Mouse (Mus musculus): ENCODE measurements around the gene B230307C23Rik. TPM values are rescaled to one million over a fixed set of nuclear protein-coding genes. Genes with fewer than 3 reads are reported as not detected.
"Not testable (repeated sequence)": the region's sequence is repeated elsewhere in the genome, so short reads cannot be mapped to it uniquely, and the experiment has no call there.

B230307C23Rik gene
- total RNA-seq, 1 experiment, result 42.0 TPM

DNA sequence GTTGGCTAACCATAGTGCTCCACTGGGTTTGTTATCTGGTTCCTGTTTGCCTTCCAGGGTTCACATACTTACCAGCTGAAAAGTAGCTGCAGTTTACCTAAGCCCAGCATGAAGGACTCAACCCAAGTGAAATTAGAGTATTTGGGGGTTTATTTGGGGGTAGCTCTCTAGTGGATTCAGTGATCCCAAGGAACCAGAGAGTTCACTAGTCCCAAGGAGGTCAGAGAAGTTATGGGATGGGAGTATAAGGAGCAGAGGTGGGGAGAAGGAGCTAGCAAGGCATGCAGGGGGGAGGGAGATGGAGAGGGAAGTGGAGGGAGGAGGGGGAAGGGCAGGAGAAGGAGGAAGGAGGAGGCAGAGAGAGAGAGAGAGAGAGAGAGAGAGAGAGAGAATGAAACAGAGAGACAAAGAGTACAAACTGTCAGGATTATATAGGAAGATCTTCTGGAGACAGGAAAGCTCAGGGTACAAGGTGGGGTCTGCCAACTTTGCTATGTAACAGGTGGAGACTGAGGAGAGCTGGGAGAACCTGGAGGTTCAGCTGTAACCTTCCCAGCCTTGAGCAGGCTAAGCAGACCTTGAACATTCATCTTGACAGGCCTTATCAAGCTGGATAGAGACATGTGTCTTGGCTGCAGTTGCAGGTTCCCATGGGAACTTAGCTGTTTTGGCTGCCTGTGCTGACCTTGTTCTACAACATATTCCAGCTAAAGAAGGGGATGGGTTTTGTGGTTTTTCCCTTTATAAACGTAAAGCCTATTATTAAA, 1.1 kb upstream of the B230307C23Rik start:
- H3K36me3 ChIP-seq (ENCODE audit: control insufficient read depth, insufficient read depth, low read length, poor library complexity, severe bottlenecking), result 0 out of 2 replicates have a peak, but pooled peaks cover 3% of the 10 kb centered on the region
- in situ Hi-C loops (cut with MboI; ENCODE audit: low sequenced_read_pairs in 2 of 2, unreplicated experiment in 2 of 2), result no loop called here
- H3K27ac ChIP-seq (ENCODE audit: insufficient read depth, low read depth, low read length, poor library complexity, severe bottlenecking), result no peak overlapping the region; the same call in 1 of the 2 replicates
- H3K9ac ChIP-seq (ENCODE audit: insufficient read depth, low read depth, low read length, poor library complexity, severe bottlenecking), result no peak overlapping the region
- H3K9me3 ChIP-seq (ENCODE audit: control insufficient read depth, insufficient read depth, low read depth, low read length), result no peaks in the 10 kb centered on the region
- peak; percentile 16 for DNase-seq (ENCODE audit: low read depth, low spot score)
- TF ChIP-seq CHD2 (IDR thresholded peaks at IDR 0.05; ENCODE audit: low read depth, low read length) (no peak), MAFK (IDR thresholded peaks at IDR 0.05; ENCODE audit: insufficient read depth, low read depth, low read length) (no peak), HCFC1 (IDR thresholded peaks at IDR 0.05; ENCODE audit: borderline replicate concordance, insufficient read depth, low read length) (no peak), ZC3H11A (IDR thresholded peaks at IDR 0.05; ENCODE audit: borderline replicate concordance, low read depth, low read length) (no peak), ZNF384 (IDR thresholded peaks at IDR 0.05; ENCODE audit: low read depth, low read length) (no peak)
- H3K4me3 ChIP-seq (ENCODE audit: insufficient read depth in 1 of 2, low read depth in 1 of 2, low read length in 2 of 2, poor library complexity in 1 of 2, severe bottlenecking in 1 of 2), result peak overlapping the region; percentile 82 to 83; a peak in 2 of 4 replicates
- peaks cover 4 to 11% of the 10 kb centered on the region in 2 experiments; a peak in 2 of 4 replicates for H3K4me1 ChIP-seq (ENCODE audit: control insufficient read depth in 2 of 2, insufficient read depth in 2 of 2, low read length in 2 of 2, poor library complexity in 1 of 2)

DNA sequence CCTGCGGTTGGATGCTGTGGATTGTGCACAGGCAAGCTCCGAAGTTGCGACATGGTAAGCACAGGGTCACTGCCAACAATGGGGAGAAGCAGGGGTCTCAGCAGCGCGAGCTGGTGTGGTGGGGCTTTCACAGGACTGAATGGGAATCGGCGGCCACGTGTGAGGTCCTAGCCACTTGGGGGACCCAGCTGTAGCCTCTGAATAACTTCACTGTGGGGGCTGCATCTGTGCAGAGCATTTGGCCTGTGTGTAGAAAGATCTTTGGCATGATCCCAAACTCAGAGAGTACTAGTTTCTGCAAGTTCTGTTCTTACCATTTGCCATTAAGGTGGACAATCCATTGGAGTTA, 242 bp downstream of the B230307C23Rik start:
- H3K27ac ChIP-seq (ENCODE audit: insufficient read depth, low read depth, low read length, poor library complexity, severe bottlenecking); H3K9me3 ChIP-seq (ENCODE audit: control insufficient read depth, insufficient read depth, low read depth, low read length); in situ Hi-C loops (cut with MboI; ENCODE audit: low sequenced_read_pairs in 2 of 2, unreplicated experiment in 2 of 2); DNase-seq (ENCODE audit: low read depth, low spot score); H3K36me3 ChIP-seq (ENCODE audit: control insufficient read depth, insufficient read depth, low read length, poor library complexity, severe bottlenecking): not testable (repeated sequence)
- Histone ChIP-seq H3K9ac (ENCODE audit: insufficient read depth, low read depth, low read length, poor library complexity, severe bottlenecking) (peak overlapping the region; percentile 79), H3K4me3 (ENCODE audit: insufficient read depth in 1 of 2, low read depth in 1 of 2, low read length in 2 of 2, poor library complexity in 1 of 2, severe bottlenecking in 1 of 2) (peak overlapping the region; percentile 82 to 83), H3K4me1 (ENCODE audit: control insufficient read depth in 2 of 2, insufficient read depth in 2 of 2, low read length in 2 of 2, poor library complexity in 1 of 2) (peaks cover 4 to 11% of the 10 kb centered on the region in 2 experiments; a peak in 2 of 4 replicates)

DNA sequence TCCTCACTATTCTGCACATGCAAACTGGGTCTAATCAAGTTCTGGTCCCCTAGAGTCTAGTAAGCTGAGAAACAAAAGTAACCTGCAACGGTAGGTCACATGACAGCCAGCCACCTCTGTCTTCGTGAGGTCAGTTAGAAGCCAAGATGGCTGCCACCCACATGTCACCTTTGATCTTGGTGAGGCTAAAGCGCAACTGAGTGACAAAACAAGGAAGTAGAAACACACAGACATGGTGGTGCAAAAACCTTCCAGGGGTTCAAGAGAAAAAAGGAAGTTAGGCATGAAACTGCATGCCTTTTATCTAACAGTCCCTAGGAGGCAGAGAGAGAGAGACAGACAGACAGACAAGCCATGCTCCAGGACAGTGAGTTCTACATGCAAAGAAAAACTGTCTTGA, 25.0 kb downstream of the B230307C23Rik start:
- H3K36me3 ChIP-seq (ENCODE audit: control insufficient read depth, insufficient read depth, low read length, poor library complexity, severe bottlenecking), result no peaks in the 10 kb centered on the region; the same call in 1 of the 2 replicates
- TF ChIP-seq CHD2 (IDR thresholded peaks at IDR 0.05; ENCODE audit: low read depth, low read length) (no peak), ZC3H11A (IDR thresholded peaks at IDR 0.05; ENCODE audit: borderline replicate concordance, low read depth, low read length) (no peak), ZNF384 (IDR thresholded peaks at IDR 0.05; ENCODE audit: low read depth, low read length) (no peak), HCFC1 (IDR thresholded peaks at IDR 0.05; ENCODE audit: borderline replicate concordance, insufficient read depth, low read length) (no peak), MAFK (IDR thresholded peaks at IDR 0.05; ENCODE audit: insufficient read depth, low read depth, low read length) (no peak)
- H3K9ac ChIP-seq (ENCODE audit: insufficient read depth, low read depth, low read length, poor library complexity, severe bottlenecking), result no peak overlapping the region
- no peak for DNase-seq (ENCODE audit: low read depth, low spot score)
- peaks cover 2% of the 10 kb centered on the region; the same call in 1 of the 2 replicates for H3K9me3 ChIP-seq (ENCODE audit: control insufficient read depth, insufficient read depth, low read depth, low read length)
- no peak overlapping the region for H3K4me3 ChIP-seq (ENCODE audit: insufficient read depth in 1 of 2, low read depth in 1 of 2, low read length in 2 of 2, poor library complexity in 1 of 2, severe bottlenecking in 1 of 2)
- H3K4me1 ChIP-seq (ENCODE audit: control insufficient read depth in 2 of 2, insufficient read depth in 2 of 2, low read length in 2 of 2, poor library complexity in 1 of 2), result no peaks in the 10 kb centered on the region
- in situ Hi-C loops (cut with MboI; ENCODE audit: low sequenced_read_pairs in 2 of 2, unreplicated experiment in 2 of 2), result no loop called here
- H3K27ac ChIP-seq (ENCODE audit: insufficient read depth, low read depth, low read length, poor library complexity, severe bottlenecking), result no peak overlapping the region

DNA sequence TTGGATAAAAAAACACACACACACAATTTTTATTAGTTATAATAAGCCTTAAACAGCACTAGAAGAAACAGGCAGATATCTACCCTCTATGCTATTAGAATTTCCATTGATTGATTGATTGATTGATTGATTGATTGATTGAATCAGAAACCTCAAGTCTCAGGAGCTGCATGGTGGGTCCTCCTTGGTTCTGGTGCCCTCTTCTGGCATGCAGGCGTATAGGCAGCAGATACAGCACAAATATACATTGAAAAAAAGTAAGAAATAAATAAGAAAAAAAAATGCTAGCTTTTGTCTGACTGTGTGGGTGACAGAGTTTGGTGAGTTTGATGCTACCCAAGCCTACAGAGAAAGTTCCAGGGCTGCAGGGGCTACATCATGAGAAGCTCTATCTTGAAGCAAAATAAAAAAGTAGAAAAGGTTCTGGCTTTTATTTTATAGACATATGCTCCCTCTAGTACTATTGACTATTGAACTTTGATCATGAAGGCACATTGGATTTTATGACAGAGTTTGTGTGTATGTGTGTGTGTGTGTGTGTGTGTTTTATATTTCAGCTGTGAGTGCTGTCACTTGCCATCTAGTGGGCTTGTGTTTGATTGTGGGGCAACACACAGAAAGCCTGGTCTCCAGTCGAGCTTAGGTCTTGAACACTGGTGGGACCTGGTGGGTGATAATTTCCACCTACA, 25.7 kb downstream of the B230307C23Rik start:
- TF ChIP-seq MAFK (IDR thresholded peaks at IDR 0.05; ENCODE audit: insufficient read depth, low read depth, low read length), result no peak
- no peak for TF ChIP-seq CHD2 (IDR thresholded peaks at IDR 0.05; ENCODE audit: low read depth, low read length)
- TF ChIP-seq ZC3H11A (IDR thresholded peaks at IDR 0.05; ENCODE audit: borderline replicate concordance, low read depth, low read length), result no peak
- no peak for TF ChIP-seq HCFC1 (IDR thresholded peaks at IDR 0.05; ENCODE audit: borderline replicate concordance, insufficient read depth, low read length)
- no peak for TF ChIP-seq ZNF384 (IDR thresholded peaks at IDR 0.05; ENCODE audit: low read depth, low read length)
- in situ Hi-C loops (cut with MboI; ENCODE audit: low sequenced_read_pairs in 2 of 2, unreplicated experiment in 2 of 2), result no loop called here
- H3K9me3 ChIP-seq (ENCODE audit: control insufficient read depth, insufficient read depth, low read depth, low read length), result no peaks in the 10 kb centered on the region
- H3K27ac ChIP-seq (ENCODE audit: insufficient read depth, low read depth, low read length, poor library complexity, severe bottlenecking), result no peak overlapping the region
- no peaks in the 10 kb centered on the region for H3K4me1 ChIP-seq (ENCODE audit: control insufficient read depth in 2 of 2, insufficient read depth in 2 of 2, low read length in 2 of 2, poor library complexity in 1 of 2)
- DNase-seq (ENCODE audit: low read depth, low spot score), result peak; percentile 83
- H3K9ac ChIP-seq (ENCODE audit: insufficient read depth, low read depth, low read length, poor library complexity, severe bottlenecking), result no peak overlapping the region
- H3K4me3 ChIP-seq (ENCODE audit: insufficient read depth in 1 of 2, low read depth in 1 of 2, low read length in 2 of 2, poor library complexity in 1 of 2, severe bottlenecking in 1 of 2), result no peak overlapping the region
- H3K36me3 ChIP-seq (ENCODE audit: control insufficient read depth, insufficient read depth, low read length, poor library complexity, severe bottlenecking), result no peaks in the 10 kb centered on the region

DNA sequence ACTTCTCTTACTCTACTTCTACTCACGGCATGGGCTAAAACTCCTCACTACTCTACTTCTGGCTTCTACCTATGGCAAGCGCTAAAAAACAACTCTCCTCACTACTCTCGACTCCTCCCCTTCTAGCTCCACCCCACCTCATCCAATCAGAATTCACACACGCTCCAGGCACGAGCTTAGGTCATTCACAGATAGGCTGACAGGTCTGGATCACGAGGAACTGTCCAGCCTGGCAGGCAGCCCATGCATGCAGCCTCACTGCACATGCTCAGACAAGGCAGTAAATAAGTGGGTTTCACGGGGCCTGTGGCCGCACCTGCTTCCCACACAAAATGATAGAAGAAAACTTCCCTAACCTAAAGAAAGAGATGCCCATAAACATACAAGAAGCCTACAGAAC, 29.1 kb downstream of the B230307C23Rik start:
- DNase-seq (ENCODE audit: low read depth, low spot score); H3K27ac ChIP-seq (ENCODE audit: insufficient read depth, low read depth, low read length, poor library complexity, severe bottlenecking); H3K4me3 ChIP-seq (ENCODE audit: insufficient read depth in 1 of 2, low read depth in 1 of 2, low read length in 2 of 2, poor library complexity in 1 of 2, severe bottlenecking in 1 of 2); H3K9me3 ChIP-seq (ENCODE audit: control insufficient read depth, insufficient read depth, low read depth, low read length); H3K4me1 ChIP-seq (ENCODE audit: control insufficient read depth in 2 of 2, insufficient read depth in 2 of 2, low read length in 2 of 2, poor library complexity in 1 of 2); H3K9ac ChIP-seq (ENCODE audit: insufficient read depth, low read depth, low read length, poor library complexity, severe bottlenecking); in situ Hi-C loops (cut with MboI; ENCODE audit: low sequenced_read_pairs in 2 of 2, unreplicated experiment in 2 of 2); H3K36me3 ChIP-seq (ENCODE audit: control insufficient read depth, insufficient read depth, low read length, poor library complexity, severe bottlenecking): not testable (repeated sequence)

DNA sequence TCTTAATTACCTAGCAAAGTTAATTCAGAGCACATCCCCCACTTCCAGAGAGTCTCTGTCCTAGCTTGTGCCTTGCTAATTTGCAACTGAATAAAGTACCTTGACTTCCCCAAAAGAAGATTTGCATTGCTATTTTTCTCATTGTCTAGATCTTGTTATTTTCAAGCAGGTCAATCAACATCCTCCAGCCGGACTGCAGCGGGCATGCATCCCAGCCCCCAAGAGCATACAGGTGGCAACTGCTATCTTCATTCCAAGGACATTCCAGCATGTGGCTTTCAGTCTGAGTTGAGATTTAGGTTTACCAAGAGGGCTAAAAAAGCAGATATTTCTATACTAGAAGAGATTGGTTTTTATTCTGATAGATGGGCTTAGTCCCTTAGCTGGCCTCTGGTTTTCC, 37.9 kb downstream of the B230307C23Rik start:
- H3K9me3 ChIP-seq (ENCODE audit: control insufficient read depth, insufficient read depth, low read depth, low read length); H3K36me3 ChIP-seq (ENCODE audit: control insufficient read depth, insufficient read depth, low read length, poor library complexity, severe bottlenecking); H3K4me3 ChIP-seq (ENCODE audit: insufficient read depth in 1 of 2, low read depth in 1 of 2, low read length in 2 of 2, poor library complexity in 1 of 2, severe bottlenecking in 1 of 2); in situ Hi-C loops (cut with MboI; ENCODE audit: low sequenced_read_pairs in 2 of 2, unreplicated experiment in 2 of 2); DNase-seq (ENCODE audit: low read depth, low spot score); H3K9ac ChIP-seq (ENCODE audit: insufficient read depth, low read depth, low read length, poor library complexity, severe bottlenecking); H3K27ac ChIP-seq (ENCODE audit: insufficient read depth, low read depth, low read length, poor library complexity, severe bottlenecking); H3K4me1 ChIP-seq (ENCODE audit: control insufficient read depth in 2 of 2, insufficient read depth in 2 of 2, low read length in 2 of 2, poor library complexity in 1 of 2): not testable (repeated sequence)
